ENCODE assay signal across 12 mouse cellular contexts in genomic region chr10:118902625-118903024, GRCm38 (mm10). TPM values are rescaled to one million over a fixed set of nuclear protein-coding genes. Genes with fewer than 3 reads are reported as not detected.
DNase-seq lines count a peak whose midpoint lies in the region; ATAC-seq lines count a peak whose summit lies in the region.
"Had no signal": no experiment of that assay in that cellular context is flagged by ENCODE, and none has a peak within 500 bp of the region (broad histone marks: within the 10 kb centered on the region; RNA-seq: fewer than 3 reads in every experiment).

No protein-coding gene starts in this region.

- no peak for DNase-seq in frontal cortex, postnatal 10 days (ENCODE audit: low spot score in 2 of 2)
- DNase-seq in right cerebral cortex, adult 18-20 months = peak; percentile 10
- DNase-seq in right cerebral cortex, postnatal 14 days = no peak
- peak; percentile 21 to 34 for DNase-seq in layer of hippocampus, adult 8-10 months (ENCODE audit: low spot score in 2 of 2)
- DNase-seq in spleen, adult 18-20 months = no peak
- no peak for DNase-seq in retina, postnatal 1 day
- DNase-seq: cerebellum, adult 18-20 months; kidney, adult 18-20 months; kidney, postnatal 14 days; lung, adult 2 months; thymus, postnatal 25 days had no signal

- ATAC-seq in frontal cortex, adult (ENCODE audit: low TSS enrichment) = 0 out of 2 replicates have a peak, but pooled peaks have one; percentile 36

RNA-seq across cellular contexts. Expression of gene Dyrk2, which starts 32.6 kb away (rescaled TPM):
- 10 to 100 TPM; 43.8 to 52.1 (median 48.6) TPM for total RNA-seq in layer of hippocampus, adult 8-10 months (2022)

Comparison
In these comparisons a context has a peak if more than half of its experiments do, and no peak if none do; other contexts are left out.
1. DNase-seq: peak in right cerebral cortex, adult 18-20 months (single experiment) and layer of hippocampus, adult 8-10 months (2 of 2); none in frontal cortex, postnatal 10 days (0 of 2), right cerebral cortex, postnatal 14 days (single experiment), spleen, adult 18-20 months (0 of 2) and retina, postnatal 1 day (single experiment).